In the genomic region with DNA sequence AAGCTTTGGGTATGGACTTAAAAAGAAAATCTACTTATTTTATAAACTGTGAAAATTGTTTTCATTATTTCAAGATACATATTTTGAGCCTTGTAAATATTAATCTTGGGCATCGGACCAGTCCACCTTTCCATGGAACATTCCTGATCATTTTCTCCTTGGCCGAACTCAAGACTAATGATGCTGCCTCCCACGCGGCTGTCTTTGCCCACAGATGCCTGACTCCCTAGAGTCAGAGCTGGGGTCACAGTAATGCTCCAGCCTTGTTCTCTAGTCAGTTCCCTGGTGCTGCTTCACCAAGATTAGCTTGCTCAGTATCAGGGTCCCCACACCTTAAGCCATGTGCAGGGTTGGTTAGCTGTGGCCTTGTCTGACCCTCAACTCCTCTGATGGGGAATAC, we compare ENCODE assay signal across 23 mouse cellular contexts.
"Had no signal": no experiment of that assay in that cellular context is flagged by ENCODE, and none has a peak within 500 bp of the region (broad histone marks: within the 10 kb centered on the region; RNA-seq: fewer than 3 reads in every experiment).

No protein-coding gene starts in this region.

- H3K4me3 ChIP-seq: heart, embryonic 13.5 days; heart, embryonic 15.5 days; hindbrain, embryonic 13.5 days; hindbrain, embryonic 15.5 days; limb, embryonic 13.5 days; limb, embryonic 15.5 days; liver, embryonic 12.5 days had no signal

- ATAC-seq: hindbrain, postnatal 0 days; intestine, embryonic 16.5 days; liver, embryonic 12.5 days had no signal

- DNase-seq: gastrocnemius, postnatal 14 days; gastrocnemius, postnatal 36 days; heart, adult 18-20 months; heart, postnatal 14 days; heart, postnatal 36 days; kidney, adult 11 months; kidney, adult 8-10 months; kidney, postnatal 14 days; kidney, postnatal 36 days; layer of hippocampus, adult 9-11 months; layer of hippocampus, postnatal 36 days; left cerebral cortex, postnatal 4 days had no signal

- H3K27me3 ChIP-seq: heart, embryonic 13.5 days; heart, embryonic 15.5 days; hindbrain, embryonic 13.5 days; hindbrain, embryonic 15.5 days; limb, embryonic 13.5 days; limb, embryonic 15.5 days; liver, embryonic 12.5 days had no signal

- H3K36me3 ChIP-seq: heart, embryonic 13.5 days; heart, embryonic 15.5 days; hindbrain, embryonic 15.5 days; limb, embryonic 15.5 days had no signal

- H3K9me3 ChIP-seq: heart, embryonic 13.5 days; heart, embryonic 15.5 days; hindbrain, embryonic 13.5 days; hindbrain, embryonic 15.5 days; limb, embryonic 13.5 days; limb, embryonic 15.5 days; liver, embryonic 12.5 days had no signal

- H3K4me1 ChIP-seq: hindbrain, embryonic 15.5 days had no signal

- H3K4me2 ChIP-seq: heart, embryonic 11.5 days; heart, embryonic 13.5 days; heart, embryonic 15.5 days; hindbrain, embryonic 13.5 days; hindbrain, embryonic 15.5 days; limb, embryonic 13.5 days; limb, embryonic 15.5 days; liver, embryonic 12.5 days had no signal

- H3K9ac ChIP-seq: heart, embryonic 13.5 days; heart, embryonic 15.5 days; hindbrain, embryonic 13.5 days; hindbrain, embryonic 15.5 days; limb, embryonic 13.5 days; limb, embryonic 15.5 days; liver, embryonic 12.5 days; liver, embryonic 14.5 days had no signal

- H3K27ac ChIP-seq: heart, embryonic 13.5 days; heart, embryonic 15.5 days; hindbrain, embryonic 13.5 days; hindbrain, embryonic 15.5 days; hindbrain, postnatal 0 days; limb, embryonic 13.5 days; limb, embryonic 15.5 days; liver, embryonic 12.5 days; liver, embryonic 14.5 days had no signal
